Mouse (Mus musculus): ENCODE results near the gene Gprin2. TPM values are rescaled to one million over a fixed set of nuclear protein-coding genes. Genes with fewer than 3 reads are reported as not detected.

Gene Gprin2
- polyA plus RNA-seq, 1 experiment from 2014 or later: 3.5 TPM

DNA sequence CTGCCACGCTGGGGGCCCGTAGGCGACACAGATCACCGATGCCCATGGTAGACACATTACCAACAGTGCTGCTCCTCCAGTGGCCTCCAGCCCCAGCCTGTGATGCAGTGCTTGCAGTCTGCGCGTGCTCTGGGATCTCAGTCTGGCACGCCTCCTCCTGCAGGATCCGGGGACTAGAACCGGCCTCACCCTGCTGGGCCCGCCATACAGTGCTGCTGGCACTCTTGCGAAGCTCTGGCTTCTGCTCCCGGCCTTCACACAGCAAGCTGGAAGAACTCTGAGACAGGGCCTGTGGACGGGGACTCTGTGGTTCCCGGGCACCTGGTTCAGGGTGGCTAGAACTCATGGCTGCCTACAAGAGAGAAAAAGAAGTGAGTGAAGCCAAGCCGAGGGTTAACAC, 6.0 kb downstream of the Gprin2 start:
- Histone ChIP-seq H3K4me3 (no peak overlapping the region), H3K4me1 (replicated peaks) (peaks cover 13% of the 10 kb centered on the region), H3K9ac (no peak overlapping the region), H3K4me2 (no peak overlapping the region), H3K27me3 (no peaks in the 10 kb centered on the region), H3K36me3 (peaks cover 17% of the 10 kb centered on the region), H3K9me3 (no peaks in the 10 kb centered on the region), H3K27ac (replicated peaks) (no peak overlapping the region)
- no peak for ATAC-seq (ENCODE audit: low read depth)
- WGBS: 93% methylated on average over 15 of the region's 15 CpGs

DNA sequence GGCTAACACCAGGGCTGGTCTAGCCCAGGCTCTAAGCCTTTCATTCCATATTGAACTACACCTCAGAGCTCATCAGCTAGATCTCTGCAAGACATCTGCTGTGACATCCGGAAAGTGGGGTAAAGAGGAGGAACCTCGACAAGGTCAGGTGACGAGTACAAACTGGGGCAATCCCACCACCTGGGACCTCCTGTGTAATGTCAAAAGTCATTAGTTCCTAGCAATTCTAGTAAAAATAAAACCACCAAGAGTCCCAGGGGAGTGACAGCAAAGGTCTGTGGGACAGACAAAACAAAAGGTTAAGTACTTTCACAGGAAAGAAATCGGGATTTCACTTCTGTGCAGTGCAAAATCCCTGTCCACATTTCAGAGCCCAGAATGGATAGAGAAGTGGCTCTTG, 7.6 kb downstream of the Gprin2 start:
- Histone ChIP-seq H3K4me2 (no peak overlapping the region), H3K27ac (replicated peaks) (no peak overlapping the region), H3K9me3 (no peaks in the 10 kb centered on the region), H3K9ac (no peak overlapping the region), H3K4me1 (replicated peaks) (no peaks in the 10 kb centered on the region), H3K27me3 (no peaks in the 10 kb centered on the region), H3K4me3 (no peak overlapping the region), H3K36me3 (peaks cover 17% of the 10 kb centered on the region)
- WGBS: 76% methylated on average over 4 of the region's 4 CpGs
- ATAC-seq (ENCODE audit: low read depth): no peak

DNA sequence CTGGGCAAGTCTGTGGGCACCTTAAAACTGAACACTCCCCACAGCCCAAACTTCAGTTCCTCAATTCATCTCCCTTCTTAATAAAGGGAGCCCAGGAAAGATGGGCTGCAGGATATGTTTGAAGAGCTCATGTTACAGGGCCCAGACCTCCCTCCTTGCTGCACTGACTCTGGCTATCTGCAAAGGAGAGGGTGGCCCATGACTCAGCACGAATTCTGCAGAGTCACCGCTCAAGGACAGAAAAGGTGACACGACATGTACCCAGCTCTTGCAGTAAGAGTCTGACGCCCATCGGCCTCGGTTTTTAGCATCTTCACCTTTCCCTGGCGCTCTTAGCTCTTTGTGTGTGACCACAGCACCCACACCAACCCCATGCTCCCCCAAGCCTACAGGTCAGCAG, 11.1 kb downstream of the Gprin2 start:
- ATAC-seq (ENCODE audit: low read depth): no peak
- no peaks in the 10 kb centered on the region for H3K27me3 ChIP-seq
- H3K9me3 ChIP-seq: no peaks in the 10 kb centered on the region
- H3K36me3 ChIP-seq: peaks cover 17% of the 10 kb centered on the region
- H3K27ac ChIP-seq (replicated peaks): no peak overlapping the region
- WGBS: 64% methylated on average over 7 of the region's 7 CpGs
- H3K4me1 ChIP-seq (replicated peaks): no peaks in the 10 kb centered on the region
- H3K4me2 ChIP-seq: no peak overlapping the region
- H3K9ac ChIP-seq: no peak overlapping the region
- H3K4me3 ChIP-seq: no peak overlapping the region

DNA sequence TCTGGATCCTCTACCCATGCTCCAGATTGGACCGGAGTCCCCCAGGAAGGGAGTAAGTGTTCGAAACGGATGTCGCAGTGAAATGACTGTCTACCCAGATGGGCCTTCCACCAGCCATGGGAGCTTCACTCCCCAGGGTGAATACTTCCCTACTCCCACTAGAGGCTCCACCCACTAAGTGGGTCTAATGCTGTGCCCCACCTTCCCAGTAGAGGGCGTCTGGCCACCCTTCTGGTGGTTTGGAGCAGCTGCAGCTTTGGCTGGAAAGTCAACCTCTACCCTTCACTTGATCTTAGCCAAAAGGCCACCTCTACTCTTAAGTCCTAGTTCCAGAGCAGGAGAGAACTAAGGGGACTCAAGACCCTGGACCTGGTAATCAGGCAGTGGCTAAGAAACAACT, 12.8 kb downstream of the Gprin2 start:
- 62% methylated on average over 5 of the region's 5 CpGs for WGBS
- Histone ChIP-seq H3K9me3 (no peaks in the 10 kb centered on the region), H3K36me3 (peaks cover 2% of the 10 kb centered on the region; the same call in 1 of the 2 replicates), H3K4me1 (replicated peaks) (no peaks in the 10 kb centered on the region), H3K4me3 (no peak overlapping the region), H3K4me2 (no peak overlapping the region), H3K27ac (replicated peaks) (no peak overlapping the region), H3K27me3 (no peaks in the 10 kb centered on the region), H3K9ac (no peak overlapping the region)
- no peak for ATAC-seq (ENCODE audit: low read depth)

DNA sequence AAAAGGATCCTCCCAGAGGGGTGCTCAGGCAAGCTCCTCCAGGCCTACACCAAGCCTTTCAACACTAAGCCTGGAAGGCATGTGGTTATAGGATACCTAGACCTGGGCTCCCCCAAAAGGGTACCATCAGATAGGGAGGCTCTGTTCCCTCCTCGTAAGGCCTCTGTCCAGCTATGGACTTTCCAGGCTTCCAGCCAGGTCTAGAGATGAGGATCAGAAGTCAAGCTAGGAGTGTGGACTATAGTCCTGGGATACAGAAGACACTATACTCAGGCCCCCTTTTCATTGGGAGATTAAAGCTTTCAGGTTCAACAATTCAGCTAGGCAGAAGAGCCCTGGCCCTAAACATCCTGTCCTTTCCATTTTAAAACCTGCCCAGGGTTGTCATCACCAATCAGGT, 18.4 kb downstream of the Gprin2 start:
- no peaks in the 10 kb centered on the region for H3K4me1 ChIP-seq (replicated peaks)
- no peak overlapping the region for H3K27ac ChIP-seq (replicated peaks)
- no peaks in the 10 kb centered on the region for H3K36me3 ChIP-seq
- ATAC-seq (ENCODE audit: low read depth): no peak
- H3K4me3 ChIP-seq: no peak overlapping the region
- 90% methylated on average over 1 of the region's 1 CpGs for WGBS
- H3K9ac ChIP-seq: no peak overlapping the region
- 0 out of 2 replicates have a peak, but pooled peaks cover 11% of the 10 kb centered on the region for H3K9me3 ChIP-seq
- H3K4me2 ChIP-seq: no peak overlapping the region
- no peaks in the 10 kb centered on the region for H3K27me3 ChIP-seq

DNA sequence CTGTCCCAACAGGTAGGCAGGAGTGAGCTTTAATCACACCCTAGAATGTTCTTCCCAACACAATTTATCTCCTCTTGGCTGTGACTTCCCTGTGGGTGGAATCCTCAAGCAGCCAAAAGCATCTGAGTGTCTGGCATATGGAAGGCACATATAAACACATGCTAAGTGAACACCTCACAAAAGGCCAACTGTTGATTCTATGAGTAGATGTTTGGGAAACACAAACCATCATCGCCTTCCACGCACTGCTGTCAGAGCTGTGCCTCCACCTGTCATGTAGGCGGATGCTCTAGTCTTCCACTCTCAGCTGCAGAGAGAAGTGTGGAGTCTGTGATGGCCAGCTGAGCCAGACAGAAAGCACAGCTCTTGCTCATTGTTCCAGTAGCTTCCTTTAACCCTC, 22.1 kb downstream of the Gprin2 start:
- Histone ChIP-seq H3K36me3 (no peaks in the 10 kb centered on the region), H3K9me3 (0 out of 2 replicates have a peak, but pooled peaks cover 11% of the 10 kb centered on the region), H3K27me3 (no peaks in the 10 kb centered on the region), H3K4me1 (replicated peaks) (no peaks in the 10 kb centered on the region), H3K4me2 (no peak overlapping the region), H3K9ac (no peak overlapping the region), H3K4me3 (no peak overlapping the region), H3K27ac (replicated peaks) (no peak overlapping the region)
- 92% methylated on average over 3 of the region's 3 CpGs for WGBS
- ATAC-seq (ENCODE audit: low read depth): no peak

DNA sequence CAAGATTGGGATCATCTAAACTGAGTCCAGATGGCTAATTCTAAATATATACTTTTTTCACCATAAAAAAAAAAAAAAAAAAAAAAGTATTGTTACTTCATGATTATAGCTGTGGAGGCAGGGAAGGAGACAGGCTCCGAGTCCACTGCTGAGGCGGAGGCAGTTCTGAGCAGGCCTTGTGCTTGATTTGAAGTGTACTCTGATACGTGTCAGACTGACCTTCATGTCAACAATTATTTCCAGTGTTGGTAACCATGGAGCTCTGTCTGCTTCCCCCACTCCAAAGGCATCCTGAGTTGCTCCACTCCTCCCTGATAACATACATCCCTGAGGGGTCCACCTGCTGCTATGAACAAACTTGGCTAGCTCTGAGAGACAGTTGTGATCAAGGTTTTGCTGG, 30.3 kb downstream of the Gprin2 start:
- H3K4me1 ChIP-seq (replicated peaks): no peaks in the 10 kb centered on the region
- no peak overlapping the region for H3K4me2 ChIP-seq
- no peaks in the 10 kb centered on the region for H3K27me3 ChIP-seq
- H3K4me3 ChIP-seq: no peak overlapping the region
- 83% methylated on average over 3 of the region's 3 CpGs for WGBS
- no peak overlapping the region for H3K9ac ChIP-seq
- ATAC-seq (ENCODE audit: low read depth): no peak
- no peaks in the 10 kb centered on the region for H3K9me3 ChIP-seq
- H3K27ac ChIP-seq (replicated peaks): no peak overlapping the region
- H3K36me3 ChIP-seq: no peaks in the 10 kb centered on the region

DNA sequence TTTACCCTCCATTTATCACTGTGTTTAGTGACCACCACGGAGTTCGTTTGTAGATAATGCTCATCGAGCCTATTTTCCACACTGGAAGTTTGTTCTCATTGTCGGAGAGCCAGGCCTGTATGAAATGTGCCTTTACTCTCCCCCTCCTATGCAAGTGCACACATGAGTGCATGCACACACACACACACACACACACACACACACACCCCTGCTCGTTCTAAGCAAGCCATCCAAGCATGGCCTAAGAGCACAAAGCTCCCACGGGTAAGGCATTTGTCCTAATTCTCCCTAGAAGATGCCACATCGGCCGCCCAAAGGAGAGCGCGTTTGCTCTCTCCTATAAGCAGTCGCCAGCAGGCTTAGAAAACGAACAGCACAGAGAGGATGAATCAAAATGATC, 45.7 kb downstream of the Gprin2 start:
- Histone ChIP-seq H3K9ac (no peak overlapping the region), H3K36me3 (no peaks in the 10 kb centered on the region), H3K9me3 (no peaks in the 10 kb centered on the region), H3K27ac (replicated peaks) (no peak overlapping the region), H3K27me3 (0 out of 2 replicates have a peak, but pooled peaks cover 5% of the 10 kb centered on the region), H3K4me3 (no peak overlapping the region), H3K4me2 (no peak overlapping the region), H3K4me1 (replicated peaks) (peaks cover 9% of the 10 kb centered on the region)
- no peak for ATAC-seq (ENCODE audit: low read depth)
- whole genome bisulfite sequencing: 59% methylated on average over 12 of the region's 12 CpGs

DNA sequence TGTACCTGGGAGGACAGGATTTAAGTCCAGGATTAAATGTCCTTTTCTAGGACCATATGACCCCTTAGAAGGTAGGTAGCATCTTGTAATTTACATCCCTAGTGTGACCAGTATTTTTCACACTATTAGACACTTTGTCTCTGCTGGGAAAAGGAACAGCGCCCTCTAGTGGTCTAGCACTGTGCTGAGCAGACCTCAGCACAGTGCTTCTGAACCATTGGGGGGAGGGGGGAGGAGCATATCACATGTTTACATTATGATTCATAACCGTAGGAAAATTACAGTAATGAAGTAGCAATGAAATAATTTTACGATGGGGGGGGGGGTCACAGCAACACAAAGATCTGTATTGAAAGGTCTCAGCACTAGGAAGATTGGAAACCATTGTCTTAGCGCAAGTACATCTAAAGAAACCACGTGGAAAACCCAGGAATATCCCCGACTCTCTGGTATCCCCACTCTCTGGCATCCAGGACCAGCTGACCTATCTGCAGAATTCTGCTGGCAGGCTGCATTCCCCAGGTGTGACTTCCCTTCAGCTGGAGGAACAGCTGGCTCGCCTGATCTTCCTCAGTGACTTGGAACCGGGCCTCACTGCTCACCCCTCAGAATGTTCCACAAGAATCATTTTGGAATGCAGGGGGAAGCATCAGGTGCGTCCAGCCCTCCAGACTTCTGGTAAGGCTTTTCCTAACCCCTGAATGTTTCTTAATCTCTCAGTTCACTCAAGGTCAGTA, 46.7 kb downstream of the Gprin2 start:
- Histone ChIP-seq H3K27me3 (0 out of 2 replicates have a peak, but pooled peaks cover 5% of the 10 kb centered on the region), H3K27ac (replicated peaks) (no peak overlapping the region), H3K4me3 (no peak overlapping the region), H3K9ac (no peak overlapping the region), H3K36me3 (no peaks in the 10 kb centered on the region), H3K4me2 (no peak overlapping the region), H3K4me1 (replicated peaks) (peaks cover 9% of the 10 kb centered on the region), H3K9me3 (no peaks in the 10 kb centered on the region)
- 65% methylated on average over 9 of the region's 9 CpGs for WGBS
- ATAC-seq (ENCODE audit: low read depth): peak; percentile 69

DNA sequence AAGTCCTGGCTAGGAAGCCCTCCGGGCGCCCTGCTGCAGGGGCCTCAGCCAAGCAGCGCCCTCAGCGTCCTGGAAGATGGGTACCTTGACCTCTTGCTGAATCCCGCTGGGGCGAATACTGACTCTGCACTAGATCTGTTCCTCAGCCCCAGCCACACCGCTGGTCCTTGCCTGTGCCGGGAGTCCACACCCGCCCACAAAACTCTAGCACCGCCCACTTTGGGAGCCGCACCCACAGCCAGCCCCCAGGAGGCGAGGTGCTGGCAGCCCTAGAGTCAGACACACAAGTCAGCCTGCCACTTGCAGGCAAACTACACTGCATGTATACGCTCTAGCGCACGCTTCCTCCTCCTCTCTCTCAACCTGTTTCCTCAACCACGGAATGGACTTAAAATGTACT, 49.1 kb downstream of the Gprin2 start, which contains the start of gene Npy4r:
Npy4r (minus strand) TSS at position 148 of the 400 bp plus-strand sequence.
- Histone ChIP-seq H3K27ac (replicated peaks) (no peak within 1 kb of the TSS), H3K36me3 (no peaks in the 10 kb centered on the region), H3K4me1 (replicated peaks) (peaks cover 9% of the 10 kb centered on the region), H3K9ac (0 out of 2 replicates have a peak within 1 kb of the TSS, but pooled peaks have one; percentile 22), H3K4me2 (0 out of 2 replicates have a peak within 1 kb of the TSS, but pooled peaks have one; percentile 17), H3K4me3 (no peak within 1 kb of the TSS), H3K9me3 (no peaks in the 10 kb centered on the region), H3K27me3 (0 out of 2 replicates have a peak, but pooled peaks cover 5% of the 10 kb centered on the region)
- ATAC-seq (ENCODE audit: low read depth): 0 out of 2 replicates have a peak, but pooled peaks have one; percentile 22
- 19% methylated on average over 16 of the region's 16 CpGs for WGBS

DNA sequence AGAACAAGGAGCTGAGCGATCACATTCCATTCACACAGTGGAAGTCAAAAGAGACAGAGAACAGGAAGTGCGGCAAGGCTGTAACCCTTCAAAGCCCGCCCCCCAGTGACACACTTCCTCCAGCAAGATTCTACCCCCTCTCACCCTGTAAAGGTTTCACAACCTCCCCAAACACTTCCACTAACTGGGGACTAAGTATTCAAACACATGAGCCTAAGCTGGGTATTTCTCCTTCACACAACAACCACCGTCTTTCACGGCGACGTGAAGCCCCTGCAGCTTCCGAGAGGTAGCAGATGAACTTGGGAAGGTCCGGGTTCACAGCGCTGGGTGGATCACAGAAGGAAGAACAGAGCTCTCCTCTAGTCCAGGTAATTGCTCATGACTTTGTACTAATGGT, 58.5 kb downstream of the Gprin2 start:
- Histone ChIP-seq H3K4me1 (replicated peaks) (no peaks in the 10 kb centered on the region), H3K9me3 (no peaks in the 10 kb centered on the region), H3K9ac (no peak overlapping the region), H3K4me3 (no peak overlapping the region), H3K36me3 (no peaks in the 10 kb centered on the region), H3K27me3 (no peaks in the 10 kb centered on the region), H3K4me2 (no peak overlapping the region), H3K27ac (replicated peaks) (no peak overlapping the region)
- WGBS: 90% methylated on average over 10 of the region's 10 CpGs
- ATAC-seq (ENCODE audit: low read depth): no peak

DNA sequence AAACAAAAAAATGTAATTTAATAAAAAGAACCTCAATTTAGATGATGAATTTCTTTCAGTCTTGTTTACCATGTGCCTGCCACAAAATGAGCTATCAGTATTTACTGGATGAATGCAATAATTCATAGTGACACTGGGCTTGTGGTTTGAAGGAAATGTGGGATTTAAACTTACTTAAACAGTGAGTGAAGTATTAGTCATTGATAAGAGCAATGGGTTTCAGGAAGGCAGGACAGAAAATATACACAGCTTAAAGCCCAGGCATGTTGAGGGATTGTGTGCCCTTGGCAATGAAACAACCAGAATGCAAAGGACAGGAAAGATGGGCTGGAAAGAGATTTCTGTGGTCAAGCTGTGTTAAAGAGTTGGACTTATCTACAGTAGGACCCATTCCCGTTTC, 59.1 kb downstream of the Gprin2 start:
- Histone ChIP-seq H3K4me1 (replicated peaks) (no peaks in the 10 kb centered on the region), H3K27me3 (no peaks in the 10 kb centered on the region), H3K9me3 (no peaks in the 10 kb centered on the region), H3K4me2 (no peak overlapping the region), H3K36me3 (no peaks in the 10 kb centered on the region), H3K9ac (no peak overlapping the region), H3K4me3 (no peak overlapping the region), H3K27ac (replicated peaks) (no peak overlapping the region)
- WGBS: 80% methylated on average over 1 of the region's 1 CpGs
- no peak for ATAC-seq (ENCODE audit: low read depth)

Measured in neural tube, embryonic 13.5 days (tissue).